Mouse (Mus musculus) ZHBTc4 (cell line): ENCODE measurements at regions not wholly inside any gene's neighbourhood (a gene's known extent, or its start where the extent isn't known, plus 50 kb on each side); places are given as distances from the start of the nearest gene placed in this dataset.

Source experiments
- DNase-seq: peaks from one replicate; pipeline ENCODE4 v3.0.0-alpha.2; 2011; ENCODE audit warnings: low read depth, low spot score

DNA sequence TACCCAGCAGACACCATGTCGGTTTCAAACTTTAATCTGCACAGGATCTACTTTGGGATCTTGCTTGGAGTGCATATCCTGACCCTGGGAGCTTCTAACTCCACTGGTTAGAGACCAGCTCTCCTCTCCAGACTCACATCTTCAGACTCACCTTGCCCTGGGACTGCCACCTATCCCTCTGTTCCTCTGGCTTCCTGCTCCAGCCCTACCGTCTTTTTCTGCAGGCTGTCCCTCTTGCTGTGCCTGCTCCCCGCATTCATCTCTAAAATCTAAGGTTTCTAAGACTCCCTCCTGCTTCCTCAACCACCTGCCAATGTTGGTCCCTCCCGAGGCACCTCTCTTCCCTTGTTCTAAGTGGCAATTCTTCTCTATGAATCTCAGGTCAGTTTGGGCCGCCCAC, 233.2 kb downstream of the Plpp3 start:
- DNase-seq, result peak; percentile 87

DNA sequence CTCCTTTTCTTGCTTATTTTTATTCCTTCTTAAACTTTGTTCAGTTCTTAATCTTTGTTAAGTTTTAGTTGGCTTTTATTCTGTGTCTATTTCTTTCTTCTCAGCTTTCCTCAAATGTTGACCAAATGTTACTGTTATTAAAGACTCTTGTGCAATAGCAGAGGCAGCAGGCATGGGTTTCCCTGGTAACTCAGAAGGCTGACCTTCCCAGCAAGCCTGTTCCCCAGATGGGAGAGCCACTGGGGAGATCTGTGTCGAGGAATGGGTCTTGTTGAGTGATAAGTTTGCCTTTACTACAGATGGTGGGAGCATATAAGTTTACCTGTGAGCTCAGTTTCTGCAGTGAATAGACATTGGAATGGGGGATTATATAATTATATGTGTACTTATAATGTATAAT, 237.2 kb downstream of the Plpp3 start:
- no peak for DNase-seq

- no peak for DNase-seq
Measured at GRCm38 (mm10) chr4:105397451-105397850, 240.3 kb downstream of the Plpp3 start.

DNA sequence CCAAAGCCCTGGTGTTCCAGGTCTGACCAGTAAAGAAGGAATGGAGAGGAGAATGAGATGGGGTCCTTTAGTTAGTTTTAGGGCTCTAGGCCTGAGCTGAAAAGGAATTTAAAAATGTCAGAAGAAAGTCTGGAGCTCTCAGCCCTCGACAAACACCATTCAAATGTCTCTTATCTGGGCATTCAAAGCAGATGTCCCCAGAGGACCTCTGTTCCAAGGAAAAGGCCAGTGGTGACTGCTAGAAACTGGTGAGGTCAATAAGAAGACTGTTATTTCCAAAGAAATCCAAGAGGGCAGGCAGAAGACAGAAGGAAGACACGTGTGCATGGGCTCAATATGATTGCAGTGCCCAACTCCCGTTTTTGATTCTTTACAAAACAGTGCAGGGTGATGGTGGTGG, 244.9 kb downstream of the Plpp3 start:
- DNase-seq, result no peak

DNA sequence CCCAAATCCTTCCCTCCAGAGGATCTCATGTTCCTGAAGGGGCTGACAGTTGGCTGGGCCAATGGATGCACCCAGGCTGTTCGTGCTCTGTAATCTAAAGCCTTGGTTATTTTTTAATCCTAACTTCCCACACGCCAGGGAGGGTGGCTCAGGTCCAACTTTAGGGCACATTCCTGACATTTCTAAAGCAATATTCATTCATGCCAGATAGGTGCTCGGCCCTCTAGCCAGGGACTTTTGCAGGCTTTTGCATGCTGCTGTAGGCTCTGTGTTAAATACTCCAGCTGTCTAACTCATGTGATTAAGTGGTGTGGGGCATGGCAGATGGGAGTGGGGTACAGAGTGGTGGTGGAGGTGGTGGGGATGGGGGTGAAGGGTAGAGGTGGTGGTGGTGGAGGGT, 246.0 kb downstream of the Plpp3 start:
- DNase-seq, result peak; percentile 10

DNA sequence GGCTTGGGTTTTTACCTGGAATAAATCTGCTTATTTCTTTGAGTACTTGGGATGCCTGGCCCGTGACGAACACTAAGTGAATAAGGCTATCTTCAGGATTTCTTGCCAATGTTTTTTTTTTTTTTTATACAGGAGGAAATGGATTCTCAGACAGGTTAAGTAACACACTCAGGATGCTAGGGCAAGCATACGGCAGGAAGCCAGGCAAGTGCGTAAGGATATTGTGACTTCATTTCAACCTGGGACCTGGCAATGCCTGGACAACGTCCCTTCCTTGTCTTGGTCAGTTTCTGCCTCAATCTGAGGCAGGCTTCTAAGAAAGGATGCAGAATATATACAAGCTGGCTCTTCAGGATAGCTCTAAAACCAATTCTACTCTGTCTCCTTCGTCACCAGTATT, 246.5 kb downstream of the Plpp3 start:
- no peak for DNase-seq

DNA sequence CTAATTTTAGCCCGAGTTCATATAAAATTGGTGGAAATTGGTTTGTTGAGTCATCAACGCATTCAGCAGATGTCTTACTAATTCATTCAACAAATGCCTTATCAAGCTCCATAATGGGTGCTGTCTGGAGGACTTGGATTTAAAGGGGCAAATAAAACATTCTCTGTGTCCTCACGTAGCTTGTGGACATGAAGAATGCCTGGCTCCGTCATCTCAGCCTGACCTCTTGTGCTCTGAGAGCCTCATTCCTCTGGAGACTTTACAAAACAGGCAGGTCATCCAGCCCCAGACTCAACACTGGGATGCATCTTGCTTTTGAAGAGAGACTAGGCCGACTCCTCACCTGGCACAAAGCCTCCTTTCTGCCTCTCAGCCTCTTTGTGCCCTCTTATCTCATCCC, 248.6 kb downstream of the Plpp3 start:
- DNase-seq, result no peak

DNA sequence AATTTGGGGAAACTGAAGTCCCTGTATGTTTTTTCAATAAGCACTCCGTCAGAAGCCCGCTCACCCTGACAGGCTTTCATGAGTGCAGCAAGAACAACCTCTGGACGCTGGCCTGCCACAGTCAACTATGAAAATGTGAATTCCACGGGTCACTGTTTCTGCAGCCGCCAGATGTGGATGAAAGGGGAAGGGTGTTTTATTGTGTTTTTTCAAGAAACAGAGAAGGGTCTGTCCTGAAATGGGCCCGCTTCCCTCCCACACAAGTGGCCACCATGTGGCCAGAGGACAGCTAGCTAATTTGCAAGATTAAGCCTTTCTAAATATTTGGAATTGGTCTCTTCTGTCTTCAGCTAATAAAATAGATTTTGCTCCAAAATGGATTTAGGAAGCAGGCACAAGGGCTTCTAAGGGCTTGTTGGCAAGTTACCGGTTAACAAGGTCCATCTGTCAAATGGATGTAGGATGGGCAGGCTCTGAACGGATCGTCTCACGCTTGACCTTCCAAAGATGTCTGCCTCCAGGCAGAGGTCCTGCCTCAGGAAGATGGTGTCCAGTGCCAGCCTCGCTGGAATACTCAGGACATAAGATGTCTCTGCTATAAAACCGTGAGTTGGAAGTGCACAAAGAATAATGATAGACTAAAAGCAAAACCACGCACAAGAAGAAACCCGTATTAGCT, 249.8 kb downstream of the Plpp3 start:
- no peak for DNase-seq

- DNase-seq, result no peak
Measured at GRCm38 (mm10) chr4:105408896-105409295, 251.7 kb downstream of the Plpp3 start.

GRCm38 (mm10) chr4:105417166-105417565, 260.0 kb downstream of the Plpp3 start:
- no peak for DNase-seq

GRCm38 (mm10) chr4:105422466-105422865, 265.3 kb downstream of the Plpp3 start:
- peak; percentile 9 for DNase-seq

- peak; percentile 78 for DNase-seq
Measured at GRCm38 (mm10) chr4:105423727-105424201, 266.6 kb downstream of the Plpp3 start.

DNA sequence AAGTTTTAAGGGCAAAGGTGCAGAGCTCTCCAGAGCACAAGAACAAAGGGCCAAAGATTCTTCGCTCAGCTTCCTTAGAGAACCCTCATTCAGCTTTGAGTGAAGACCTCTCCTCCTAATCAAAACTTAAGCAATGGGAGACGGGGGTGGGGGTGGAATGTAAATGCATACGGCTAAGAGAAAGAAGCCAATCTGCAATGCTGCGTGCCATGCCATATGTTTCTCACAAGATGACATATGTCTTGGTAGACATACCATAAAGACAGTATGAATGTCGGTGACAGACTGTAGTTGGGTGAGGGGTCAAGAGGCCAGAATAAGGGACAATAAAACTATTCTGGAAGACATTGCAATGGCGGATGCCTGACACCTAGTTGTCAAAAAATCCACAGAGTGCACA, 267.9 kb downstream of the Plpp3 start:
- DNase-seq, result no peak

- no peak for DNase-seq
Measured at GRCm38 (mm10) chr4:105427581-105427980, 270.4 kb downstream of the Plpp3 start.

GRCm38 (mm10) chr4:105429381-105430100, 272.4 kb downstream of the Plpp3 start:
- no peak for DNase-seq

DNA sequence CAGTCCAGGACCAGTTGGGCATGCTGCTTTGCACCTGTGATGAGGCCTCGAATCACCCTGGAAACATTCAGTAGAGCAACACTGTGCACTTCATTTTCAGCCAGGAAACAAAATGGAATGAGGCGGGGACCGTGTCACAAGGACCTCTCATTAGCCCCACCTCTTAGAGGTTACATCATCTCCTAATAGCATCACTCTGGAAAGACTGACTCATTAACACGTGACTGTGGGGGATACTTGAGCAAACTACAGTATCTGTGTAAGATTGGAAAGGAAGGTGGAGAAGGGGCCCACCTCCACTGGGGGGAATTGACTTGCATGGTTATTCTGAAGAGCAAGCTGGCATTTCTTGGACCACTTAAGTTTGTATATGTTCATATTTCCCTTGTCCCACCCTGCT, 275.3 kb downstream of the Plpp3 start:
- no peak for DNase-seq

- no peak for DNase-seq
Measured at GRCm38 (mm10) chr4:105437141-105437540, 280.0 kb downstream of the Plpp3 start.

GRCm38 (mm10) chr4:105449046-105449860, 292.1 kb downstream of the Plpp3 start:
- peak; percentile 54 for DNase-seq

DNA sequence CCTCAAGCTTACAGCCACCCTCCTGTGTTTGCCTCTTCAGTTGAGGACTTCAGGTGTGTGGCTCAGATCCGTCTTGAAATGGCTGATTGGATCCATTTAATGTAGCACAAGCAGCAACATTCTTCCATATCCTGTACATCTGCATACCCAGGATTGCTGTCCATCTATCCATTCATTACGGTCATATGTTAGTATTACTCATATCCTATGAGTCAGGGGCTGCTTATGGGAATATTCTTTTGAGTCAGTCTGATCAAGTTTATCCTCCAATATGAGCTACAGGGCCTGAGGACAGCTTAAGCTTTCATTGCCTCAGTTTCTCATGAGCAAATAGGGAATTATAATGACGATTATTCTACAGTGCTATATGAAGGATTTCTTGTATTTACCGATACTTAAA, 293.7 kb downstream of the Plpp3 start:
- no peak for DNase-seq

DNA sequence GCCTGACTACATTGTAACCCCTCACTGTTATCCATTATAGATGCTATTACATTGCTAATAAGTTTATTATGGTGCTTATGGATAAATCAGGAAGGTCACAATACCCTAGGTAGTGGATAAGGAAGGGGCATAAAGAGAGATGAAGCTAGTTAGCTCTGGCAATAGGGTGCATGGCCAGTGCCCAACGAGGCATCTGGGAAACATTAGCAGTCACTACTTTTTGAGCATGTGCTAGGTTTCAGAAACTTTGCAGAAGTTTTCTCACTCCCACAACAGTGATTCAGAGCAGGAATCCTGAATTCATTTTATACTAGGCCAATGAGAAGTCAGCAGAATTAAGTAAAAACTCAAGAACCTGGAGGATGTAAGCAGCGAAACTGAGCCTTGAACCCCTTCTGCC, 294.7 kb downstream of the Plpp3 start:
- DNase-seq, result no peak

- no peak for DNase-seq
Measured at GRCm38 (mm10) chr4:105456955-105457621, 299.9 kb downstream of the Plpp3 start.
